ENCODE assay signal across 14 mouse cellular contexts in the genomic region with DNA sequence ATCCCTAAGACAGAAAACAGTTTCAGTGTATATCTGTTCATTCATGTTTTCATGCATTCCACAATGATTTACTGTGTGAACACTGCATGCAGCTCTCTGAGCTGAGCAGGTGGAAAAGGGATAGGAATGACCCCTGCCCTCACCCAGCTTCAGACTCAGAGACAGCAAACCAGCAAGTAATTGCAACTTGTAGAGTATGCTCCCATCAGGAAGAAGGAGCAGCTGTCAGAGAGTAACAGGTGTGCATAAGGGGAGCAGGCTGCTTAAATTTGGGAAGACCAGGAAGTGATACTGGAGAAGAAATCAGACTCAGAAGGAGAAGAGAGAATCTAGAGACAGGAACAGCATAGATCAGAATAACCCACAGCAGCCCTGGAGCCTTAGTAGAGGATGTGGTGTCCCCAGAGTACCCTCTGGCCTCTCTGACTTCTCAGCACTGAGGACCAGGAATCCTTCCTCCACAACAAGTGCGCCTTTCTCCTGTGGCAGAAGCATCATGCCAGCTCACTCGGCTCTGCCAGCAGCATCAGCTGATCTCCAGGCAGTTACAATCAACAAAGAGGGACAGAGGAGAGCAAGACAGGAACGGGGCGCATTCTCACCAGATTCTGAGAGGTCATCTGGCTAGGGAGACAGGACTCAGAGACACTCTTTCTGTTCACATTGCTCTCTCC.
DNase-seq lines count a peak whose midpoint lies in the region; ATAC-seq lines count a peak whose summit lies in the region.
"Had no signal": no experiment of that assay in that cellular context is flagged by ENCODE, and none has a peak within 500 bp of the region (broad histone marks: within the 10 kb centered on the region; RNA-seq: fewer than 3 reads in every experiment).

No protein-coding gene starts in this region.

- no peaks in the 10 kb centered on the region for H3K36me3 ChIP-seq in forebrain, embryonic 15.5 days
- H3K36me3 ChIP-seq: G1E; neural tube, embryonic 12.5 days had no signal

- no peaks in the 10 kb centered on the region for H3K4me1 ChIP-seq in forebrain, embryonic 15.5 days
- H3K4me1 ChIP-seq: neural tube, embryonic 12.5 days had no signal

- H3K9ac ChIP-seq in forebrain, embryonic 15.5 days (replicated peaks), result no peak overlapping the region
- H3K9ac ChIP-seq: liver, postnatal 0 days; neural tube, embryonic 12.5 days had no signal

- no peak overlapping the region for H3K4me2 ChIP-seq in forebrain, embryonic 15.5 days (replicated peaks)
- H3K4me2 ChIP-seq: neural tube, embryonic 12.5 days had no signal

- no peaks in the 10 kb centered on the region for H3K9me3 ChIP-seq in forebrain, embryonic 15.5 days
- H3K9me3 ChIP-seq: neural tube, embryonic 12.5 days had no signal

- H3K27me3 ChIP-seq in forebrain, embryonic 15.5 days, result no peaks in the 10 kb centered on the region
- H3K27me3 ChIP-seq: neural tube, embryonic 12.5 days had no signal

- intact Hi-C loops in left cerebral cortex, postnatal 14 days (cut with DNase I), result no loop called here

- H3K27ac ChIP-seq in forebrain, embryonic 15.5 days (replicated peaks), result no peak overlapping the region
- H3K27ac ChIP-seq: neural tube, embryonic 12.5 days had no signal

- WGBS in forebrain, embryonic 15.5 days, result 70% methylated on average over 4 of the region's 4 CpGs

- ATAC-seq in forebrain, embryonic 15.5 days (replicated peaks), result no peak
- ATAC-seq: activated CD4-positive, CD25-positive, alpha-beta regulatory T cell, adult 4 months; forebrain, embryonic 16.5 days; liver, postnatal 0 days had no signal

- no peak overlapping the region for H3K4me3 ChIP-seq in forebrain, embryonic 15.5 days
- H3K4me3 ChIP-seq: neural tube, embryonic 12.5 days had no signal

- DNase-seq in frontal cortex, adult 2 months (ENCODE audit: extremely low spot score in 1 of 2, low spot score in 1 of 2), result peak; percentile 38 to 47
- no peak for DNase-seq in frontal cortex, postnatal 14 days (ENCODE audit: low spot score in 2 of 2)
- peak; percentile 92 for DNase-seq in brain, adult 2 months (ENCODE audit: low read depth, low spot score)
- DNase-seq in layer of hippocampus, adult 18-20 months (ENCODE audit: low spot score in 2 of 2), result peak; percentile 37 to 70
- DNase-seq in left cerebral cortex, postnatal 14 days (ENCODE audit: low spot score in 2 of 2), result peak; percentile 33 to 55
- no peak for DNase-seq in adrenal gland, postnatal 10 days
- DNase-seq in spleen, postnatal 36 days (ENCODE audit: low spot score in 2 of 2), result no peak
- DNase-seq: liver, postnatal 0 days; thymus, adult 18-20 months had no signal

Comparison
In these comparisons a context has a peak if more than half of its experiments do, and no peak if none do; other contexts are left out.
1. DNase-seq: peak in frontal cortex, adult 2 months (2 of 2), brain, adult 2 months (single experiment), layer of hippocampus, adult 18-20 months (2 of 2) and left cerebral cortex, postnatal 14 days (2 of 2); none in frontal cortex, postnatal 14 days (0 of 2), adrenal gland, postnatal 10 days (single experiment) and spleen, postnatal 36 days (0 of 2).